Mouse (Mus musculus): ENCODE data around the gene Plppr1.

Gene Plppr1

DNA sequence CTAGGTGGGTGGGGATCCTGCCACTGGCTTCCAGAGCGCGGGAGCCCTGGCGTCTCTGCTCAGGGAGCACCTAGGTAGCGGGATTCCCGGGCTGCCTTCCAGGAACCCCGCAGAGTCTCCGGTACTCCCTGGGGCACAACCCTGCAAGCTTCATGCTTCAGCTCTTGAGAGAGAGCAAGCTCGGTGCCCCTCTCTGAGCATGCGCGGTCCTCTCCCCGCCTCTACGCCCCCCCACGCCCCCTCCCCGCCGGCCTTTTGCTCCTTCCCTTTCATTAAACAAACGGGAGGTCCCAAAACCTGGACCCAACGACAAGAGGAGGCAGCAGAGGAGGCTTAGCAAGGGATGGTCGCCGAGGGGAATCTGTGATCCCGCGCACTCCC, at the start of gene Plppr1:
Gene Plppr1, plus strand, starts transcription at position 253 of the 381 bp plus-strand sequence.
- no peak for DNase-seq

DNA sequence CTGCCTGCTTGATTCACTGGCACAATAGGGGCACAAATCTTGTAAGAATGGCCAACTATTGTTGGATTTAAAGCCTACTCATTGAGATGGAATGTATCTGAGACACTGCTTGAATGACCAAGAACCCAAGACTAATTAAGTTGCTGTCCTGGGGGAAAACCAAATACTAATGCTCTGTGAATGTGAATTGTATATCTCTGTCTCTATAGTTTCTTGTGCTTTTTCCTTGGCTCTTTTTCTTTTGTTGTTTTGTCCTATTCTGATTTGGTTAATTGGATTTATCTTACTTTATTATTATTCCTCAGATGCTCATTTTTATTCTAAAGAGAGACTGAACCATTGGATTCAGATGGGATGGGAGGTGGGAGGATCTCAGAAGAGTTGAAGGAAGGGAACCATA, 42.4 kb upstream of the Plppr1 start:
- no peak for DNase-seq

DNA sequence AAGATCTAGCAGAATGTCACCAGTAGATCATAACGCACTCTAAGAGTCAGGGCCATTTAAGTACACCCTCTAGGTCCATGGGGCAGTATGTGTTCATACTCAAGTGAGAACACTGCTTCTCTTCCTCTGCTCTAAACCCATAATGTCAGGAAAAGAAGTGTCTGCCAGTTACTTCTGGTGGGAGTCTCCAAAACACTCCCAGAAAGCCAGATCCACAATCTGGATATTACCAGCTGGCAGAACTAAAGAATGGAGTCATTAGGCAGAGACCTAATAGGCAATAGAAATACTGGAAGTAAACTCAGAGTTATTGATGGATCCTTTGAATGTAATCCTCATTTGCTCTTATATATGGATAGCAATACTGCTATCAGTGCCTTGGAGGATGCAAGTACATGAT, 35.9 kb upstream of the Plppr1 start:
- no peak for DNase-seq

DNA sequence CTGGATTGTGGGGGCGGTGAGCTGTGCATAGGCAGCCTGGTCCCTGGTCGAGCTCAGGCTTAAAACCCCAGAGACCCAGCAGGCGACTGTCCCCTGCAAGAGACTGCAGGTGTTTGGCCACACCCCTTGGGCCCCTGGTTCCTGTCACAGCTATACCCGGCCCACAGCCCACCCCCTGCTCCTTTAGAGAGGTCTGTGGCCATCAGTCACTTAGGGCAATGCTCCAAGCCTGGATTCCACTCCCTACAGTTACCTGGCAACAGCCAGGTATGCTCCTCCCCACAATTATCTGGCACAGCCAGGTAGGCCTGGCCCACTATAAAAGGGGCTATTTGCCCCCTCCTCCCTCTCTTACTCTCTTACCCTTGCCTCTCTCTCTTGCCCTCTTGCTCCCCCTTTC, 20.8 kb upstream of the Plppr1 start:
- DNase-seq: no peak

DNA sequence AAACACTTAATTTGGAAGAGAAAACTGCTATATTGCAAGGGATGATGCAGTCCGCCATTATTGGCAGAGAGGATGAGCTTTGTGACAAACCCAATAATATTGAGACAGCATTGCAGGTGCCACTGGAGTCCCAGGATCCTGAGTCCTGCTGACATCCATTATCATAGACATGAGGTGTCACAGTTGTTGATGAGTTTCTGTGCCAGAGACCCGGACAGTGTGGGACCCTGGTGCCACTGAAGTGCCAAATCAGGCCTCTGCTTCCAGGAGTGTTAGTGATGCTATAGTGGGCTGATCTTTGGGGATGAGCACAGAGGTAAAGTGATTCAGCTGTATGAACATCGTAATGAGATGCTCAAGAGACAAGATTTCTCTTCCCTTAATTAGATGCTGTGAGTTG, 19.2 kb upstream of the Plppr1 start:
- DNase-seq: no peak

DNA sequence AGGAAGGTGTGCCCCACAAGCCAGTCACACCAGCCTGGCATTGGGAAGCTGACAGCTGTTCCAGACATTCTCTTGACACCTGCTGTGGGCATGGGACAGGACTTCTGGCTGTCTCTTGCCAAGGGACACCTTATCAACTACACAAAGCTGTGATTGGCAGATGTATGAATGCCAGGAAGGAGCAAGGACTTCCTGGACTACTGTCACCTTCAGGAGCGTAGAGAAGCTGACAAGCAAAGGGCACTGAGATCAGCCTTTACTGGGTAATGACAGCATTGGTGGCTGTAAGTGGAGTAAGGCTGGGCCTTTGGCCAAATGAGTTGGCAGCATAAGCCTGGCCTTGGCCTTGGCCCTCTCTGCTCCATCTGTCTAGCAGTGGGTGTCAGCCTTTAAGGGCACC, 17.4 kb upstream of the Plppr1 start:
- DNase-seq: no peak

DNA sequence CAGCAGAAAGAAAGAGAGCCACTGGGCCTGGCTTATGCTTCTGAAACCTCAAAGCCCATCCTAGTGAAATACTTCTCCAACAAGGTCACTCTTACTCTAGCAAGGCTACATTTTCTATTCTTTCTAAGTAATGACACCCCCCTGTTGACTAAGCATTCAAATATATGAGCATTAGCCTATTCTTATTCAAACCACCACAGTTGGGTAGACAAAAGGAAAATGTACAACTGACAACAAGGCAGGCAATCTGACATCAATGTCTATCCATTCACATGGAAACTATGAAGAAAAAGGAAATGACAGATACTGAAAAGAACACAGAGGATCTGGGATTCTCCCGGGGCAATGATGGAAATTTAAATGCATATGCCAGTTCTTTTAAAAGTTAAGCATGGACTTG, 8.4 kb upstream of the Plppr1 start:
- no peak for DNase-seq

DNA sequence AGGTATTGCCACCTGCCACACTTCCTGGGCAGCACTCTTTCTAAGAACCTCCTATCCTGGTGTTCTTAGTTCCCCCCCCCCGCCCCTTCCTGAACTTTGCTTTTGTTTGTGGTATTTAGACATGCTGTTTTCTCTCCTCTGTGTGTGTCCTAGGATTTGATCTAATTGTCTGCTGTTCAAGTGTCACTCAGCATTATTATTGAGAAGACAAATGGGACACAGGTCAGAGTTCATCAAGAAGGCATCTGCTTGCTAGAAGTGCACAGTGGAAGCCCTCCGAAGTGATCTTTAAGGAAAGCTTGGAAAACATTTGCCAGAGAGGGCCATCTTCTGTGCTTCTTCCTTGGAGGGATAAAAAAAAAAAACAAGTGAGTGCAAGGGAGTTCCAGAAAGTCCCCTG, 1.2 kb upstream of the Plppr1 start:
- DNase-seq: no peak

DNA sequence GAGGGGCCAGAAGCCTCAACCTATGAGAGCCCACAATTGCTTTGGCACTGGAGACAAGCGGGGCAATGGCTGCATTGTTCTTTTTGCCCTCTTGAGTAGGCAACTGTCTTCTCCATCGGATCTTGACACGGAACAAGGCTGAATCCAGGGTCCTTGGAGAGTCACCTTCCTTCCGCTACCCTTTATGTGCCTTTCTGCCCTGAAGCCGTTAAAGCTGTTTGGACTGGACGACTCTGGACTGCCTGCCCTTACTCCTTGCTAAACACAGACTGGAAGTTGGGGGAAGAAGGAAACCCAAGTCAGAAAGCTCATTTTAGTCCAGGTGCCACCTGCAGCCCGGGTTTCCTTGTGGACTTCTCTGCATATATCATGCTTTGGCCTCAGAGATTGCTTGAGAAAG, 516 bp upstream of the Plppr1 start:
- no peak for DNase-seq

DNA sequence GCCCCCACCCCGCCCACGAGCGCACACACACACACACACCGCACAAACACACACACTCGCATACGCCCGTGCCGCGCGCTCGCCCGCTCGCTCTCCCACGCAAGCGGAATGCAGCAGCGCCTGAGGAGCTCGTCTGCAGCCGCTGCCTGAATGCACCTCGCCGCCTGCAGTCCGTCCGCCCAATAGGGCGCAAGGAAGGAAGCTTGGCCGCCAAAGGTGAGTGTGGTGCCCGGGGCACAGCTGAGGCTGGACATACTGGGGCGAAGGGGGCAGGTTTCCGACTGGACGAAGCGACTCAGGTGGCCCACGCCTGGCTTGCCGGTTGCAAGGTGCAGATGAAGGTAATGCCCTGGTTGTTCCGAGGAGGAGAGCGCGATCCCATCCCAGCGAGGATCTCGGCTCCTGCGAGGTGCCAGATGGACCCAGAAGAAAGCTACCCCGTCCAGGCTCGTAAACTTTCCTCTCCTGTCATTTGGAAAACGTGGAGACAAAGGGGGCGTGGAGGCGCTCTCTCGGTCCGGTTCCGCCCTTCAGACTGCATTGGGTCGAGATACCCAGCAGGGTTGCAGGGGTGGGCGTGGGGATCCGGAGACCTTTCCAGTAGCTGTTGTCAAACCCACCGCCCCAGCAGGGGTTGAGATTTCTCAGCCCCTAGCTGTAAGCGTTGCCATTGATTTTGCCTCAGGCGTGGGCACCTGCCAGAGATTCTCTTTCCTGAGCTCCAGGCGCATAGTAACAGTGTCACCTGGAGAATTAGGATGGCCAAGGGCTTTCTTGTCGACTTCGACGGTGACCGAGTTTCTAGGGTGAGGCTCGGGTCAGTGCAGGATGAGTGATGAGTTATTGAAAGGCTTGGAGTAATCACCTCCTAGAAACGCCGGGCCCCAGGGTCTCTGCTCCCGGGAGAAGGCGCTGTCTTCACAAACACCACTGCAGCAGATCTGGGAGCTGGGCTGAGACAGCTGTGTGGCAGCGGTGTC, 619 bp downstream of the Plppr1 start:
- no peak for DNase-seq

DNA sequence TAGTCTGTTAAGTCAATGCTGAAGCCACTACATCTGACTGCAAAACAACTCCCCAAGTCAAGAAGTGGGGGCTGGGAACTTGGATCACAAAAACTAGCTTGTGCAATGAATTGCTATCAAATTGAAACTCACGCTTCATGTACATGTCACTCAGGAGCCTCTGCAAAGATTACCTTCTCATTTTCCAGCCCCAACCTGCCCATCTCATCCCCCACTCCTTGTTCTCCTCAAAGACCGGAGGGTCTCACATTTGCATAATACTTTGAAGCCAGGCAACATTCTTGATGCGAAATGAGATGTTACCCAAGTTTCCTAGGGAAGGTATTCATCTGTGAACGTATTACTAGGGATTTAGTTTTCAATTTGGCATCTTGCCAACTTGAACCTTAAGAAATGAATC, 10.4 kb downstream of the Plppr1 start:
- no peak for DNase-seq

DNA sequence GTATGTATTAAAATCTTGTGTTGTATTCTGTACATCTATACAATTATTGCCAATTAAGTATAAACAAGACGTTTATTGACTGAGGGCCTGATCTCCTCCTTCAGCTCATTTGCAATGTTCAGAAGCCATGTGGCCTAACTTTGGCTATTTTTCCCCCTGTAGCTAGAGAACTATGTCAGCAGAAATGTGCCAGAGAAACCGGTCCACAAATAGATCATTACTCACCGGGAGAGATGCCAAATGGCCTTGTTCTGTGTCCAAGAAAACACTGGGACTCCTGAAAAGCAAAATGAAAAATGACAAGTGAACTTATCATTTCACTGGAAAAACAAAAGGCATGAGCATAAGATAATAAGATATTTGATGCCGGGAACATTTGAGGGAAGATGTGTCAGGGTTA, 13.8 kb downstream of the Plppr1 start:
- DNase-seq: no peak

DNA sequence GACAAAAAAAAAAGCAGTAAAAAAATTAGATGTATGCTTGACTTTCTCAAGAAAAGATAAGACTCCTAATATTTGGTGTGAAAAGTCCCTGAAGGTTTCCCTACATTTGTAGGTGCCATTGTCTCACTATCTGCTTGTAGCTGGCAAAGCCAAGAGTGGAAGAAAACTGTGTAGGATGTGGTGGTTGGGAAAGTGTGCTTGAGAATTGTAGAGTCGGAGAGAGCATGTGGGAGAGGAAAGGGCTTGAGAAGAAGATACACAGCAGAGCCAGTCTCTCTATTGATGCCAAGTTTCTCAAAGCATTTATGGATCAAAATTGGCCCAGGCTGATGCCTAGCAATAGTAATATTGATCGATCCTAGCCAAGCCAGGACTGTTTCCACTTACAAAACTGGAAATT, 16.8 kb downstream of the Plppr1 start:
- no peak for DNase-seq

DNA sequence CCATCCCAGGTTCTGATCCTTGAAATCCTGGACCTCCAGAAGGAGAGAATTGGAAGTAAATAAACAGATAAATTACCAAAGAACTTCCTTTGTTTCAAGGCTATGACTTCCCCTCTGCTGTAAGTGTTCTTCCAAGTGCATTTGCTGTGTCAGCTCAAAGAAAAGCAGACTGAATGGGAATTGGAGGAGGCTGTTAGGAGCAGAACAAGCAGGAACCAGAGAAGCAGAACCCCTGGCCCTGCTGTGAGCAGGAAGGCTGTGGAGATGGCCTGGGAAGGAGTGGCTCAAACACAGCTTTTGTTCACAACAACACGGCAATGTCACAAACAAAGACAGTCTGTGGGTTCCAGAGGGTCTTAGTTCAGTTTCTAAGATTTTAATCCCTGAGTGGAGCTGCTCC, 20.3 kb downstream of the Plppr1 start:
- DNase-seq: no peak

DNA sequence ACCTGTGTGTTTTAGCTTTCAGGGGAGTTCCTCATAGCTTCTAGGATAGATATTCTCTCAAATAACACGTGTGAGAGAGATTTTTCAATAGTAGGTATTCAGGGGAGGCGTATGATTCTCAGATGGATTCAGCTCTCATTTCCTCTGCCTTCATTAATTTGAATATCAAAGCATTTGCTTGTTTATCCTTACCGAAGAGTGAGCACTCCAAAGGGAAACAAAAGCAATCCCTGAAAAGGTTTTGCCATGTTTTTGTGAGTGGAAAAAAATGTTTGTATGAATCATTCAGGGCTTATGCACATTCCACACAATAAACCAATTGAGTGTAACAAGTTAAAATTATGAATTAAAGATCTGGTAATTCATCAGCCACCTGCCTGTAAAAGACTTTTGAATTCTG, 29.1 kb downstream of the Plppr1 start:
- DNase-seq: no peak

DNA sequence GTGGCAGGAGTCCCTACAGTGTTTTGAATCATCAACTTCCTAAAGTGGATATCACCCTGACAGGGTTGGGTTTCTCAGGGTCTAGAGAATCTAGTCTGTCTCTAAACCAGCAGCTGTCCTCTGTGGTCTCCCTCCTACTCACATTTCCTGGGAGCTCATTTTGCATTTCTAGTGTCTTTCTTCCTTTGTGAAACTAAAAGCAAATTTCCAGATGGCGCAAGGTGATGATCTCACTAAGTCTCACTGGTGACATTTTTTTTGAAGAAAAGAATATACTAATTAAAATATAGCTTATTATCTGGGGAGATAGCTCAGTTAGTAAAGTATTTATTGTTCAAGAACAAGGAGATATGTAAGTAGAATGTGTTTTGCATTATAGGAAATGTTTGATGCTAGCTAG, 31.4 kb downstream of the Plppr1 start:
- DNase-seq: no peak

DNA sequence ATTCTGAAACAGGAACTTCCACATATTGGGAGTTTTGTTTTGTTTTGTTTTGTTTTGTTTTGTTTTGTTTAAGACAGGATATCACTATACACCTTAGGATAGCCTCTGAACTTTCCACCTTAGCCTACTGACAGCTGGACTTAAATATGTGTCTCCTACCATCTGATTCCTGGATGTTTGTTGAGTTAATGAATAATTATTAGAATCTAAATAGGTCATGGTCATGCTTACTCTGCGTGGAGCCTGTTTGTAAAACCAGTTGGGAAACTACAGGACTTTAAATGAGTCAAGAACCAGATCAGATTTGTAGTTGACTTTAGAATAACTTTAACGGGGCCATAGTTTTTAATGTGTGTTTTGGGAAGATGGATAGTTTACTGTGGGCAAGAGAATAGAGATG, 40.4 kb downstream of the Plppr1 start:
- no peak for DNase-seq

DNA sequence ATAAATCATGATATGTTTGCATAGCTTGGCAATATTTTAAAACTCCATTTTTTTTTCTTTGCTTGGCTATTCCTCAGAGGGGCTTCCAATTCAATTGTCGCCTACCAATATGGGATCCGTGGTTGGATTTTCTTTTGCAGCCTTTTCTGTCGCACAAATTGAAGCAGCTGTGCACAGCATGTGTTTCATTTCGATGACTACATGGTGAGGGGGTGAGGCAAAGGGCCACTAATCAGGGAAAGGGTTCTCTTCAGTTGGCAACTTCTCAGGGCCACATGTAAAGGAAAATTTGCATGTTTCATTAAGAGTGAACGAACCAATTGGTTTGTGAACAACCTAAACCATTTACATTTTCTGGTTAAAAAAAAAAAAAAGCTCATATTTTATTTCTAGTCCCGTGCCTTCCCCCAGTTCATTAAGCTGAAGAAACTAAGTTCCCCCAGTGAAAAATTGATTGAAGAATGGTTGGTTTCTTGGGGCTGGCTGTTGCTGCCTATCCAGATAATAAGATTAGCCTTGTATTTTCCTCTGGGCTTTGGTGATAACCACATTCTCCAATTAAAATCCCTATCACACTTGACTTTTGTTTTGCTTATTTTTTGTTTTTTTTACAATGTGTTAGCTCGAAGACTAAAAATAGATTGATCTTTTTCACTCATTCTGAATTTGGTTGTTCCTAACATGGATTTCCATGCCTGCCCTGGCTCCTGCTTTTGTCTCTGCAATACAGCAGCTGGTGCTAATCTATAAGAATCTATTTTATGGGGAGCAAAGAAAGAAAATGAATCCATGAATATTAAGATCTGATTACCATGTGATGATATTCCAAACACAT, 43.1 kb downstream of the Plppr1 start:
- no peak for DNase-seq

DNA sequence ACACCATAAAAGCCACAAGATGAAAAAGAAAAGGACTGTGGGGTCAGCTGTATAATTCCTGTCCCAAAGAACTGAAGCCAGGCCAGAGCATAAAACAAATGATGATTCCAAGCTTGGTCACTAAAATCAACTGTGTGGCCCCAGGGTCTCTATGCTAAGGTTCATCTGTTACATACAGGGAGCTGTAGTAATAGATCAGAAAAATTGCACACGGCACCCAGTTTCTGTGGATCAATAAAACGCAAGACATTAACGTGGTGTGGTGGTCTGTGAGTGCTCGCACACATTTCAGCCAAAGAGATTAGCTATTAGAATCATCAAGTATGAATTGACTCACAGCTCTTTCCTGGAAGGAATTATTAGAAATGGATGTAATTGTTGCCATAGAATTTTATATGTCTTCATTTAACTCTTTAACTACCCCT, 43.7 kb downstream of the Plppr1 start:
- DNase-seq: no peak

DNA sequence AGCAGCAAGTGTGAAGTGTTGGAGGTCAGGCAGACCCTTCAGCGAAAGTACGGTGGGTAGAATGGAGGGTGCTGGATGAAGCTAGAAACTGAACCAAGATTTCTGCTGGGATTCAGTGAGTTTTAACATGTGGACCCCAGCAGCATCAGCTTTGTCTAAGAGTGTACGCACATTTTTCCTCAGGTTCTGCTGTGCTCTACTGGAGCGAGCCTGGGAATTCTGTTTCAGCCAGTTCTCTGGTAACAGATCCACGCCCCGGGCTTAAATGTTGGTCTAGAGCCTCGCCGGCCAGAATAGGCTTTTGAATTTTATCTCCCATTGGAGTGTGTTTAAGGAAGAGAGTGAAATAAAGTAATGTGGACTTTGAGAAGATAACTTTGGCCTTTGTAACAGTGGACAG, 45.8 kb downstream of the Plppr1 start:
- DNase-seq: no peak

DNA sequence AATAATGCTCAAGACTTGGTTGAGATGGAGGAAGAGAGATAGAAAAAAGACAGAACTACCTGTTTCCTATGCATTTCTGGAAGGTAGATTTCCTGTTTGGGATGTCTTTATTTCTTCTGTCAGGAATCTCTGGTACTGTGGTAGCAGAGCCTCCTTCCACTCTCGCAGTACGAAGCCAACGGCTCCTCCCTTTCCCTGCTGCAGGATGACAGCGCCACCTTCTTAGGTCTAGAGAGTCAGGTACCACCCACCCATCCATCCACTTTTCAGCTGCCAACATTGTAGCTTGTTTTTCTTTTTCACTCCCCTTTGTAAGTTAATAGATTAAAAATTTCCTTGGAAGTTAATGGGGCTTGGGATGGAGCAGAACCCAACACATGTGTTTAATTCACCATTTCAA, 48.8 kb downstream of the Plppr1 start:
- no peak for DNase-seq

DNA sequence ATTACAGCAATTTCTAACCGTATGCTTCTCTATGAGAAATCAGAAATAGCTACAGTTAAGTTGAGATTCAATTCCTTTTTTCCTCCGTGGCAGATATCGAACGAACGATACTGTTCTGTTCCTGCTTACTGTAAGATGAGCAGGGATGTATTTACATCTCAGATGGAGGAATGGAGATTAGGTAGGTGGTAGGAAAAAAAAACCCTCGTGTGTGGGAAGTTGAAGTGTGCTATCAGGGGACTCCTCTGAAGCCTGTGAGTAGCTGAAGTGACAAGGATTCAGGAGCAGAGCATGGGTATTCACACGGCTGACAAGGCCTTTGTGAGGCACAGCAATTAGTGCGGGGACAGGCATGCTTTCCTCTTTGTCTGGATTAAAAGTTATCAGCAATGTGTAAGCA, 49.3 kb downstream of the Plppr1 start:
- DNase-seq: no peak

DNA sequence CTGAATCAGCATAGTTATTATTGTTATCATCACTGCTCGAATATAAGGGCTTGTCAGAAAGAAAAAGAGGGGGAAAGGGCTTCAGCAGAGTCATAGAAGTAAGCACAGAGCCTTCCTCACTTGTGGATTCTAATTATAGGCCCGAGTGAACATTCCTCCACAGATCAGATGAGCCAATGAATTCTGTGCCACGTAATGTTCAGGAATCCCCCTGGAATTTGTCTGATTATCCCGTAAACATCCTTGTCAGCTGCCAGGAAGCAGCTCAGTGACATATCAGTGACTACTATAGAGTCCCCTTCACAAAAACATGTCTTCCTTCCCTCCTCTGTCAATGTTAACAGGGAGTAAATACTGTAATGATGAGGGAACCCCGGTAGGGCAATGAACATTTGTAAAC, 50.9 kb downstream of the Plppr1 start:
- no peak for DNase-seq

DNA sequence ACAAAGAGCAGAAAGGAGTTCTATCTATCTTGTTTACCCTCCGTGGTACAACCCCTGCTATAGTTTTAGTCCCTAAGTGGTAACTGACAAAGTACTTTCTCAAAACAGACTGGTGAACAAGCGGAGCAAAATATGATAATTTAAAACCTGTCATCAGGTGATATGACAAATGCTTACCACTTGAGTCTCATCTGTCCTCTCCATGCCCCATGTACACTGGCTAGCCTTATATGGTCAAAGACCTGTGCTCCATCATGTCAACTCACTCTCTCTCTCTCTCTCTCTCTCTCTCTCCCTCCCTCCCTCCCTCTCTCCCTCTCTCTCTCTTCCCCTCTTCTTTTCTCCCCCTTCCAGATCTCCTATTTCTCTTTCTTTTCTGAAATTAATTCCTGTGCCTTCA, 59.8 kb downstream of the Plppr1 start:
- no peak for DNase-seq
